Mouse (Mus musculus) heart, embryonic 11.5 days (tissue): ENCODE results near the gene Nfatc3. TPM values are rescaled to one million over a fixed set of nuclear protein-coding genes. Genes with fewer than 3 reads are reported as not detected.

Source experiments
- ATAC-seq: fragments of 200-750 bp; cut with Nextera tagmentation; replicated peaks from 2 replicates; pipeline ENCODE4 v1.8.0; 2017; ENCODE audit warnings: moderate library complexity; ENCODE audit not compliant: insufficient number of reproducible peaks, low FRiP score, low TSS enrichment
- H3K27ac ChIP-seq: fragments of 300-500 bp; sonication (generic); 2 replicates; pipeline ENCODE4 v1.5.1; 2014; ENCODE audit warnings: mild to moderate bottlenecking, low read depth, low read length
- H3K27me3 ChIP-seq: fragments of 300-500 bp; sonication (generic); 2 replicates; pipeline ENCODE4 v1.6.1; 2014; ENCODE audit warnings: mild to moderate bottlenecking, low read length, mixed read lengths; ENCODE audit not compliant: control insufficient read depth, insufficient read depth
- H3K36me3 ChIP-seq: fragments of 300-500 bp; sonication (generic); 2 replicates; pipeline ENCODE4 v1.6.1; 2014; ENCODE audit warnings: mild to moderate bottlenecking, low read length, moderate library complexity, mixed read lengths; ENCODE audit not compliant: control insufficient read depth, insufficient read depth
- H3K4me1 ChIP-seq: fragments of 300-500 bp; sonication (generic); 2 replicates; pipeline ENCODE4 v1.6.1; 2014; ENCODE audit warnings: low read length; ENCODE audit not compliant: control insufficient read depth, insufficient read depth
- H3K4me2 ChIP-seq: fragments of 300-500 bp; sonication (generic); 2 replicates; pipeline ENCODE4 v1.6.1; 2014; ENCODE audit warnings: mild to moderate bottlenecking, moderate library complexity
- H3K4me3 ChIP-seq: fragments of 300-500 bp; sonication (generic); 2 replicates; pipeline ENCODE4 v1.5.1; 2014; ENCODE audit warnings: low read depth, low read length
- H3K9ac ChIP-seq: fragments of 300-500 bp; sonication (generic); 2 replicates; pipeline ENCODE4 v1.6.1; 2014; ENCODE audit warnings: mild to moderate bottlenecking, low read depth, low read length, moderate library complexity
- H3K9me3 ChIP-seq: fragments of 300-500 bp; sonication (generic); replicated peaks from 2 replicates; pipeline ENCODE4 v1.6.1; 2016; ENCODE audit warnings: low read length; ENCODE audit not compliant: control insufficient read depth
- WGBS: fragments of 180-500 bp; shearing (Covaris S2); extraction: QIAGEN DNeasy Blood & Tissue Kit; methylation state at CpG from one replicate; pipeline ENCODE4 v1.1.7; 2014; ENCODE audit not compliant: insufficient replicate concordance; 5-methylcytosine and 5-hydroxymethylcytosine counted together
- polyA plus RNA-seq: library from polyadenylated mRNA; unstranded; fragments of >200 nt; fragmentation: Nextera tagmentation; extraction: Ambion mirVana; gene quantifications from 2 replicates; pipeline ENCODE4 v1.2.1, GENCODE M21; 2014

Gene Nfatc3
- polyA plus RNA-seq, 1 experiment from 2014 or later, result 6.0 TPM

DNA sequence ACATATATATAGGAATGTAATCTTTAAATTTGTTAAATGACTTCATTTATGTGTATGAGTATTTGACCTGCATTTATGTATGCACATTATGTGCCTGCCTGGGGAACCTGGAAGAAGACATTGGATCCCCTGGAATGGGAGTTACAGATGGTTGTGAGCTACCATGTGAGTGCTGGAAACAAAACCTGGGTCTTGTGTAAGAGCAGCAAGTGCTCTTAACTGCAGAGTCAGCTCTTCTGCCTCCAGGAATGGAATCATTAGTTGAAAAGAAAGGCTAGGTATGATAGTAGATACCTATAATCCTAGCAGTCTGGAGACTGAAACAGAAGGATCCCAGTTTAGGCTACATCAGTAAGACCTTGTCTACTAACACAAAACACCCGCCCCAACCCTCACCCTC is 67.4 kb downstream of the Nfatc3 start:
- Histone ChIP-seq H3K4me1 (no peaks in the 10 kb centered on the region), H3K4me2 (no peak overlapping the region), H3K4me3 (no peak overlapping the region), H3K27me3 (no peaks in the 10 kb centered on the region), H3K36me3 (peaks cover 10% of the 10 kb centered on the region), H3K9me3 (no peaks in the 10 kb centered on the region), H3K27ac (no peak overlapping the region), H3K9ac (no peak overlapping the region)
- WGBS, result 89% methylated on average over 1 of the region's 1 CpGs
- ATAC-seq, result no peak

DNA sequence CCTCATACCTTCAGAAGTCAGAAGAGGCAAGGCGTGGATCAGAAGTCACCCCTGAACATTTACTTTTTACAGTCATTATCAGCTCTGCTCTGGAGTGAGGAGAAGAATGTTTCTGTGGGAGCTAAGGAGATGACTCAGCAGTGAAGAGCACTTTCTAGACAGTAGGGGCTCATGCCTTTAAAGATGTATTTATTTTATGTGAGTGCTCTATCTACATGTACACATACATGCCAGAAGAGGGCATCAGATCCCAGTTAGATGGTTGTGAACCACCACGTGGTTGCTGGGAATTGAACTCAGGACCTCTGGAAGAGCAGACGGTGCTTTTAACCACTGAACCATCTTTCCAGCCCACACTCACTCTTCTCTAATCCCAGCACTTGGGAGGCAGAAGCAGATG is 68.4 kb downstream of the Nfatc3 start:
- Histone ChIP-seq H3K27me3 (no peaks in the 10 kb centered on the region), H3K4me1 (no peaks in the 10 kb centered on the region), H3K9me3 (no peaks in the 10 kb centered on the region), H3K27ac (no peak overlapping the region), H3K4me3 (no peak overlapping the region), H3K4me2 (no peak overlapping the region), H3K9ac (no peak overlapping the region), H3K36me3 (peaks cover 14% of the 10 kb centered on the region)
- 69% methylated on average over 3 of the region's 3 CpGs for WGBS
- no peak for ATAC-seq

DNA sequence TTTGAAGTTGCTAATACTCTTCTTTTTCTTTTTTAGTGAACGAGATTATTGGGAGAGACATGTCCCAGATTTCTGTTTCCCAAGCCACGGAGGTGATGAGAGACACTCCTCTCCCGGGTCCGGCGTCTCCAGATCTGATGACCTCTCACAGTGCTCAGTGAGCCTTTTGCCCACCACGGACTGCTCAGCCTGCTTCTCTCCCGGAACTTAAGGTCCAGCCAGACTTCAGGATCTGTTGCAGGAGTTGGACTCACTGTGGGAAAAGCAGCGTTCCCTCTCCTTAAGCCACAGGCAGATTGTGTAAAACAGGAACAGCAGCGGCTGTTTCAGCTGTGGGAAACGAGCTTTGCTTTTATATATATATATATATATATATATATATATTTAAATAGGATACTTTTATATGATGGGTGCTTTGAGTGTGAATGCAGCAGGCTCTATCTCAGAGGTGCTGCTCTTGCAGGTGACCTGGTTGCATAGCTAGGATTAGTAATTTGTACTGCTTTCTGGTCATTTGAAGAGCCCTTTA is 69.3 kb downstream of the Nfatc3 start:
- H3K27me3 ChIP-seq, result peaks cover 2% of the 10 kb centered on the region; the same call in 1 of the 2 replicates
- WGBS, result 88% methylated on average over 10 of the region's 10 CpGs
- no peak overlapping the region for H3K4me2 ChIP-seq
- no peaks in the 10 kb centered on the region for H3K4me1 ChIP-seq
- peaks cover 14% of the 10 kb centered on the region for H3K36me3 ChIP-seq
- H3K27ac ChIP-seq, result no peak overlapping the region
- H3K4me3 ChIP-seq, result no peak overlapping the region
- ATAC-seq, result no peak
- H3K9ac ChIP-seq, result no peak overlapping the region
- no peaks in the 10 kb centered on the region for H3K9me3 ChIP-seq

DNA sequence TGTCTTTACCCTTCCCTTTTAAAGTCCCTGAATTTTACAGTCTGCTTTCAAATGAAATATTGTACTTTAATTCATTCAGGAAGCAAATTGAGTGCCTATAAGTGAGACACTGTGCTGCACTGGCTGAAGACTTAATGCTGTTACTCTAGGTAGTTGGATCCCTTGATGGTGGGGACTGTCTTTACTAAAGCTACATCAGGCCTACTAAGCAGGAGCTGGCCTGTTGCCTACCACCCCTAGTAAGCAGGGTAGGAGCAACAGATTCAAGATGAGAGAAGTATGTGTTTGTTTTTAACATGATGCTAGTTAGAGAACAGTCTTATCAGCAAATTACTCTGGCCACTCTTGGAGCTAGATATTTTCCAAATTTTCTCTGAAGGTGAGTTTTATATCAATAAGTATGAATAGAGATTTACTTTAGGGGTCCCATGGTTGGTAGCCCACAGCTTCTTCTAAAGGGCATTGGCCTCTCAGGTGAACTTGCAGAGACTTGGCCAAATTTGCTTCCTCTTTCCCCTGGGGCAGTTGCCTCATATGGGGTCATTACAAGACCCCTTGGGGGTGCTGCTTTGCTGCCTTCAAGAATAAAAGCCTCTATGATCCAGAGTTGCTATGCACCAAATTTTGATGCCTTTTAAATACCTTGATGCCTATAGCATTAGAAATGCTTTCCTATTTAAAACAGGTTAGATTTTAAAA is 70.7 kb downstream of the Nfatc3 start:
- H3K27ac ChIP-seq, result no peak overlapping the region
- H3K9ac ChIP-seq, result no peak overlapping the region
- H3K4me3 ChIP-seq, result no peak overlapping the region
- H3K4me1 ChIP-seq, result no peaks in the 10 kb centered on the region
- H3K27me3 ChIP-seq, result peaks cover 11% of the 10 kb centered on the region
- ATAC-seq, result no peak
- no peak overlapping the region for H3K4me2 ChIP-seq
- peaks cover 14% of the 10 kb centered on the region for H3K36me3 ChIP-seq
- no peaks in the 10 kb centered on the region for H3K9me3 ChIP-seq

GRCm38 (mm10) chr8:106129997-106130396 is 71.4 kb downstream of the Nfatc3 start:
- peaks cover 14% of the 10 kb centered on the region for H3K36me3 ChIP-seq
- H3K4me1 ChIP-seq, result no peaks in the 10 kb centered on the region
- ATAC-seq, result no peak
- no peak overlapping the region for H3K4me3 ChIP-seq
- no peak overlapping the region for H3K27ac ChIP-seq
- 79% methylated on average over 2 of the region's 2 CpGs for WGBS
- H3K4me2 ChIP-seq, result no peak overlapping the region
- H3K9me3 ChIP-seq, result no peaks in the 10 kb centered on the region
- H3K27me3 ChIP-seq, result peaks cover 18% of the 10 kb centered on the region
- H3K9ac ChIP-seq, result no peak overlapping the region

DNA sequence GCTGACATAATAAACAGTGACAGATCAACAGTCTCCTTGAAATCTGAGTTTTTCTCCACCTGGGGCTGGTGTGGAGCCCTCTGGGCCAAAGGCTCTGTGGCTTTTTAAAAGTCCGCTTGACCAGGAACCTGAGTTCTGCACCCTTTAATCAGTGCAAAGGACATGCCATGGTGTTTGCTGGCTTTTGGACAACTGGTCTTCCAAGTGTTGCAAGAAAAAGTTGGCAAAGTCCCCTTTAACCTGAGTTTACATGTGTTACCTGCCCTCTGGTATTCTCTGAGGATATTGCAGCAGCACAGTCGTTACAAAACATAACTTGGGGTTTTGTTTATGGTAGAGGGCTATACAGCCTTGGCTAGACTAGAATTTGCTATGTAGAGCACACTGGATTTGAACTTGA is 71.9 kb downstream of the Nfatc3 start:
- no peak overlapping the region for H3K4me3 ChIP-seq
- no peak overlapping the region for H3K27ac ChIP-seq
- no peak overlapping the region for H3K4me2 ChIP-seq
- no peaks in the 10 kb centered on the region; the same call in 1 of the 2 replicates for H3K4me1 ChIP-seq
- no peak overlapping the region for H3K9ac ChIP-seq
- 86% methylated on average over 2 of the region's 2 CpGs for WGBS
- H3K9me3 ChIP-seq, result no peaks in the 10 kb centered on the region
- no peak for ATAC-seq
- H3K36me3 ChIP-seq, result peaks cover 14% of the 10 kb centered on the region
- peaks cover 23% of the 10 kb centered on the region for H3K27me3 ChIP-seq

DNA sequence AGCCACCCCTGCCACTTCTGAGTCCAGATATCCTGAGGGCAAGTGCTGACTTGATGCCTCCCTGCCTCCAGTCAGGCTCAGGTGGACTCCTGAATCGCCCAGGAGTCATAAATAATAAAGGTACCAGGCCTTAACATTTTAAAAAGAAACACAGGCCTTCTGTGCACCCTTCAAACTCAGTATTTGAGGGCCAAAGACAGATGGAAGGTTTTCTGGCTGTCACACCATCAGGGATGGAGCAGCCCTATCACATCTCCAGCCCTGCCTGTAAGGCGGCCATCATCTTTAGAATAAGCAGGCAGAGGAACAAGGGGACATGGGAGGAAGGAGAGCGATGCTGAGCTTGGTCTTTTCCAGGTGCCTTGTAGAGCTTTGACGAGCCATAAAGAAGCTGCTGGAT is 72.4 kb downstream of the Nfatc3 start:
- H3K4me1 ChIP-seq, result peaks cover 4% of the 10 kb centered on the region; the same call in 1 of the 2 replicates
- H3K27me3 ChIP-seq, result peaks cover 28% of the 10 kb centered on the region
- WGBS, result 90% methylated on average over 4 of the region's 4 CpGs
- ATAC-seq, result no peak
- no peak overlapping the region for H3K4me3 ChIP-seq
- no peak overlapping the region for H3K9ac ChIP-seq
- no peak overlapping the region for H3K4me2 ChIP-seq
- H3K36me3 ChIP-seq, result peaks cover 14% of the 10 kb centered on the region
- H3K27ac ChIP-seq, result no peak overlapping the region
- no peaks in the 10 kb centered on the region for H3K9me3 ChIP-seq

DNA sequence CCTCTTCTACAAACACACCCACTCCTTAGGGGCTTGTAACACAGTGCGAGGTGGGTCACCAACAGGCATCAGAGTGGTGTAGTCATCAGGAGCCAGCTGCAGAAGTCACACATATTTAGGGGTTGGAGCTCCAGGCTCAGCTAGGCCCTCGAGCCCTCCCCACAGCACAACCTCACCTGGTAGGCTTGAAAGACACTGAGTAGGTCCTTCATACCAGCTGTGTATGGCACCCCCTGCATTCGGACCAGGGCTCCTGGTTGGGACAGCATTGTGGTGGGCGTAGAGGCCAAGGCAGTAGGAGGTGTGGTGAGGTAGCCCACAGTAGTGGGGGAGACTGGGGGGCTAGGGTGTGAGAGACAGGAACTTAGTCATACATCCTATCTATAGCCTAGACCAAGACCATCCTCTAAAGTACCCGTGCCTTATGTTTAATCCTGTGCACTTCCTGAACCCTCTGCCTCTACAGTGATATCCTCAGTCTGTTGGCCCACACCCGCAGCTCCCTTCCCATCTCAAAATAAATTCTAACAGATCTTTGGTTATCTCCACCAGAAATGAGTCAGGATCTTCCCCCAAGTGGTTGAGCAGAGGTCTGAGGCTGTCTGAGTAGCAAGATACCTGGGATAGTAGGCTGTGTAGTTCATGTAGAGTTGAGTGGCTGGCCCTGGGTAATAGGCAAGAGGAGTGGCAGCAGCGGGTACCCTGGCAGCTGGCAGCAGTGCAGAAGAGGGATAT is 73.0 kb downstream of the Nfatc3 start:
- H3K27me3 ChIP-seq, result peaks cover 34% of the 10 kb centered on the region
- H3K4me3 ChIP-seq, result no peak overlapping the region
- peaks cover 7% of the 10 kb centered on the region for H3K4me1 ChIP-seq
- H3K9me3 ChIP-seq, result no peaks in the 10 kb centered on the region
- no peak overlapping the region for H3K4me2 ChIP-seq
- no peak overlapping the region for H3K27ac ChIP-seq
- WGBS, result 81% methylated on average over 7 of the region's 7 CpGs
- no peak for ATAC-seq
- H3K36me3 ChIP-seq, result peaks cover 14% of the 10 kb centered on the region
- no peak overlapping the region for H3K9ac ChIP-seq
